Mouse (Mus musculus) right cerebral cortex, postnatal 14 days (tissue): Measurements from ENCODE around the gene Lims1.

Source experiments
- DNase-seq: peaks from one replicate; pipeline ENCODE4 v3.0.0; 2022

Gene Lims1

DNA sequence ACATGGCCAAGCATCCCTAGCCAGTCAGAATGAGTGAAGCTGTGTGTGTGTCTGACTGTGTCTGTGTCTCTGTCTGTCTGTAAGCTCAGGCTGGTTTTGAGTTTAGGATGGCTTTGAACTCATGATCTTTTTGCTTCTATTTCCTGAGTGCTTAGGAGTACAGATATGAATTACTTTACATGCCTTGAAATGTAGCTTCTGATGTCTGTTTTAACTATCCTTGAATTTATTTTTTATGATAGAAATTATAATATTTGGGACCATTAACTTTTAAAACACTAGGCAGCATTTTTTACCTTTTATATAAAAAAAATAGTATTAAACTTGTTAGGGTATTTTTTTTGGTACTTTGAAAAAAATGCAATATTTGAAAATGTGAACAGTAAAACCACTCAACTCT is 128.3 kb downstream of the Lims1 start:
- no peak for DNase-seq

DNA sequence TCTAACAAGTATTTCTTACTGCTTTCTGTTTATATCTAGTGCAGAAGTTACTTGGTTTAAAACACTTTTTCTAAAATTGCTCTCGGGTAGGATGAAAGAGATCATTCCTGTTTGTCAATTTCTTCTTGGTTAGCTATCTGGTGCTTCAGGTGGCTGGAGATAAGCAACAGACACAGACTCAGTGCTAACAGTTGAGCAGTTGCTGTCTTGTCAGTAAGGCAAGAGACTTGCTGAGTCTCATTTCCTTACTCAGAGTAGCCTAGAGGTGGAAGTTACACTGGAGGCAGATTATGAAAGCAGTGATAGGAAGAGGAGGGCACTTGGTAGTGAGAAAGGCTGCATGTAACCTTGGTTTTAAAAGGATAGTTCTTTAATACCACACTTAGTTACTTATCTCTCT is 128.9 kb downstream of the Lims1 start:
- no peak for DNase-seq

DNA sequence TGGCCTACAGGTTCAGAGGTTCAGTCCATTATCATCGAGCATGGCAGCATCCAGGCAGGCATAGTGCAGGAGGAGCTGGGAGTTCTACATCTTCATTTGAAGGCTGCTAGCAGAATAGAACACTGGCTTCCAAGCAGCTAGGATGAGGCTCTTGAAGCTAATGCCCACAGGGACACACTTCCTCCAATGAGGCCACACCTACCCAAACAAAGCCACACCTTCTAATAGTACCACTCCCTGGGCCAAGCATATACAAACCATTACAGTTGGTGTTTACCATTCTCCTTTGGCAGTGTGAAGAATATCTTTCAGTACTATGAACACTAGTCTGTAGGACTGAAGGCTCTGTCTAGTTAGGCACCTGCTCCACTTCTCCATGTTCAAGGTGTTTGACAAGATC is 136.6 kb downstream of the Lims1 start:
- DNase-seq, result no peak
